Mouse (Mus musculus) kidney, embryonic 15.5 days (tissue): ENCODE data around the gene Rsph14. TPM values are rescaled to one million over a fixed set of nuclear protein-coding genes. Genes with fewer than 3 reads are reported as not detected.

ENCODE experiments used
- ATAC-seq: fragments of 200-750 bp; cut with Nextera tagmentation; replicated peaks from 2 replicates; pipeline ENCODE4 v1.8.0; 2017; ENCODE audit warnings: moderate TSS enrichment; ENCODE audit not compliant: low FRiP score
- H3K27ac ChIP-seq: fragments of 300-500 bp; sonication (generic); 2 replicates; pipeline ENCODE4 v1.5.1; 2015; ENCODE audit warnings: mild to moderate bottlenecking, inconsistent platforms
- H3K27me3 ChIP-seq: fragments of 300-500 bp; sonication (generic); 2 replicates; pipeline ENCODE4 v1.6.1; 2015; ENCODE audit warnings: inconsistent platforms
- H3K36me3 ChIP-seq: fragments of 300-500 bp; sonication (generic); 2 replicates; pipeline ENCODE4 v1.6.1; 2015; ENCODE audit warnings: inconsistent platforms
- H3K4me1 ChIP-seq: fragments of 300-500 bp; sonication (generic); 2 replicates; pipeline ENCODE4 v1.6.1; 2015; ENCODE audit warnings: inconsistent platforms
- H3K4me2 ChIP-seq: fragments of 300-500 bp; sonication (generic); 2 replicates; pipeline ENCODE4 v1.6.1; 2015; ENCODE audit warnings: moderate library complexity, mild to moderate bottlenecking, inconsistent platforms
- H3K4me3 ChIP-seq: fragments of 300-500 bp; sonication (generic); replicated peaks from 2 replicates; pipeline ENCODE4 v1.5.1; 2015; ENCODE audit warnings: mild to moderate bottlenecking, inconsistent platforms
- H3K9ac ChIP-seq: fragments of 300-500 bp; sonication (generic); 2 replicates; pipeline ENCODE4 v1.6.1; 2015; ENCODE audit warnings: mild to moderate bottlenecking, inconsistent platforms
- H3K9me3 ChIP-seq: fragments of 300-500 bp; sonication (generic); replicated peaks from 2 replicates; pipeline ENCODE4 v1.6.1; 2016; ENCODE audit warnings: inconsistent platforms
- WGBS: fragments of 180-500 bp; shearing (Covaris S2); methylation state at CpG from one replicate; pipeline ENCODE4 v1.1.7; 2015; ENCODE audit warnings: mixed read lengths; 5-methylcytosine and 5-hydroxymethylcytosine counted together
- polyA plus RNA-seq: library from polyadenylated mRNA; unstranded; fragments of >200 nt; fragmentation: Nextera tagmentation; extraction: Ambion mirVana; gene quantifications from 2 replicates; pipeline ENCODE4 v1.2.1, GENCODE M21; 2015

Rsph14 gene
- polyA plus RNA-seq, 1 experiment from 2014 or later = not detected

DNA sequence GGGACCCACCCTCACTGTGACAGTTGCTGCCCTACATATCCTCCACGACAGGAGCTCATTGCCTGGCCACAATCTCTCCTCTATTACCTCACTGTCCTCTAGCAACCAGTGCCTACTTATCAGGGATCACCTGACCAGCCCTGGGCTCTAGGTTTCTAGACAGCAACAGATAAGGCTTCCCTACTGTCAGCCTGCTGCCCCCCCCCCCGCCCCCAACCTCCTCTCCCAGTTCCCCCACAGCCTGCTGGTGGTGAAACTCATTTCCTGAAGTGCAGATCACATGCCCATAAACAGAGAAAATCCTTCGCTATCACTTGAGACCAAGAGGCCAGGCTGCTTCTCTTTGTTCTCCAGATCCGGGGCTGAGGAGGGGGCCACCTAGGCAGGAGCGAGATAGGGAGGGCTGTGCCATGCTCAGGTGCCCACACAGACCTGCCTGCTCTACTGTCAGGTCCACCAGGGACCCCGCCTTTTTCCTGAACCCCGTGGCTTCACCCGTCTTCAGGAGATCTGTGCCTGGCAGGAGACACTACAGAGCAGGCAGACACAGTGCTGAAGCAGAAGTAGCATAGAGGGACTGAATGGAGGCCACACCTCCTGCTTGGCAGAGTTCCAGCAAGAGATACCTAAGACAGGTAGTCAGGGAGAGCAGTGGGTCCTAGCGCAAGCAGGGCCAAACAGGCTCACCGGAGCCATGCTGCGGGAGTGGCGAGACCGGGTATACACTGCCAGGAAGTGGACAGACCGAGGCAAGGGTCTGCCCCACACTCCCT lies 44.5 kb downstream of the Rsph14 start:
- Histone ChIP-seq H3K4me2 (no peak overlapping the region), H3K4me1 (peaks cover 28% of the 10 kb centered on the region), H3K36me3 (peaks cover 5% of the 10 kb centered on the region; the same call in 1 of the 2 replicates), H3K9me3 (no peaks in the 10 kb centered on the region), H3K4me3 (no peak overlapping the region), H3K27me3 (peaks cover 6% of the 10 kb centered on the region; the same call in 1 of the 2 replicates), H3K9ac (no peak overlapping the region), H3K27ac (no peak overlapping the region)
- 73% methylated on average over 14 of the region's 14 CpGs for WGBS
- ATAC-seq = 0 out of 2 replicates have a peak, but pooled peaks have one; percentile 5

DNA sequence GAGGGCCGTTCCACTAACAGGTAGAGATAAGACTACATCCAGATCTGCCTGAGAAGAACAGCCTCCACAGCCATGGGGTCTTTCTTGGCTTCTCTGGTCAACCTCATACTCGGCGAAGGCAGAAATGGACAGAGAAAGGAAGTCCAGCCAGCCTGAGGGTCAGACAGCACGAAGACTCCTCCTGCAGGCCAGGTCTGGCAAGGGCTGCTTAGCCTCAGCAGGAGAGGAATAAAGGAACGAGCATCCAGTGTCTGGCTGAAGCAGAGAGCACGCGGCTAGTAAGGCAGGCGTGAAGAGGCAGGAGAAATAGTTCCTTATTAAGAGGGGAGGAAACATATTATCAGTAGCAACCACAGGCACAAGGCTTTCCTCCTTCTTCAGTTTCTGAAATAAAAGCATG lies 49.2 kb downstream of the Rsph14 start:
- no peaks in the 10 kb centered on the region for H3K27me3 ChIP-seq
- no peak overlapping the region for H3K4me2 ChIP-seq
- H3K36me3 ChIP-seq = no peaks in the 10 kb centered on the region
- H3K9ac ChIP-seq = no peak overlapping the region
- no peak for ATAC-seq
- no peaks in the 10 kb centered on the region for H3K9me3 ChIP-seq
- H3K4me3 ChIP-seq = no peak overlapping the region
- H3K4me1 ChIP-seq = 0 out of 2 replicates have a peak, but pooled peaks cover under 1% of the 10 kb centered on the region
- WGBS = 68% methylated on average over 8 of the region's 8 CpGs
- no peak overlapping the region for H3K27ac ChIP-seq

DNA sequence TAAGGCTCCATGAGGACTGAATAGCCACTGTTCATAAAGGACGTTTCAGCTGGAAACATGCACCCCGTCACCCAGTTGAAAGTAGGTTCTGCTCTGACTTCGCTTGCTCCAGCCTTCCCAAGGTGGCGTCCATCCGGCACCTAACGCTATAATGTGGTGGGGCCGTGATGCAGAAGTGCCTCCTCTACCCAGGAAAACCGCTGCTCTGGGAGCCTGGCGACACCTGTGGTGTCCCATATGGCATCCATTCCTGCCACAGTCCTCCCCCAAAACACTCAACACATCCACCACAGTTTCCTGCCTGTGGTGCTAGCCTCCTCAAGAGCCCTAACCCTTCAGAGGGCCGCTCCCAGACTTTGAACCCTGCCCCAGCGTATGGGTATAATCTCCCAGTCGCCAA lies 51.2 kb downstream of the Rsph14 start:
- no peak overlapping the region for H3K9ac ChIP-seq
- no peaks in the 10 kb centered on the region for H3K36me3 ChIP-seq
- ATAC-seq = no peak
- 0 out of 2 replicates have a peak, but pooled peaks cover 2% of the 10 kb centered on the region for H3K4me1 ChIP-seq
- WGBS = 88% methylated on average over 12 of the region's 12 CpGs
- H3K4me2 ChIP-seq = no peak overlapping the region
- no peaks in the 10 kb centered on the region for H3K9me3 ChIP-seq
- no peak overlapping the region for H3K4me3 ChIP-seq
- no peaks in the 10 kb centered on the region for H3K27me3 ChIP-seq
- H3K27ac ChIP-seq = no peak overlapping the region

DNA sequence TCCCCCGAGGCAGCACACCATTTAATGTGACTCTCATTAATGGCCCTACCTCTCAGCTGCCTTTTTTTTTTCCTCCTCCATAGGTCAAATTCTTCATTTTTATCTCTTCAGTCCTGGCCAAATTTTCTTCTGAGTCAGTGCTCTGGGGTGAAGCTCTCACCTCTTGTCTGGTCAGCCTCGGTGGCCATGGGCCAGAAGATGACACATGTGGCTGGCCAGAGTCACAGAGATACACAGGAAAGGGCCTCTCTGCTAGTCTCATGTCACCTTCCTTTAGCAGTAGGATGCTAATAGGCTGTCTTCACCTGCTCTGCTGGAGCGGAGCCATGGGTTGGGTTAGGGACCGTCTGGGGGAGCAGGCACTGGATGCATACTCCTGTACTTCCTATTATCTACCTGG lies 54.3 kb downstream of the Rsph14 start:
- Histone ChIP-seq H3K9me3 (no peaks in the 10 kb centered on the region), H3K4me3 (no peak overlapping the region), H3K27me3 (no peaks in the 10 kb centered on the region), H3K4me2 (no peak overlapping the region), H3K9ac (no peak overlapping the region), H3K36me3 (no peaks in the 10 kb centered on the region), H3K4me1 (peaks cover 11% of the 10 kb centered on the region), H3K27ac (no peak overlapping the region)
- WGBS = 63% methylated on average over 4 of the region's 4 CpGs
- ATAC-seq = no peak

DNA sequence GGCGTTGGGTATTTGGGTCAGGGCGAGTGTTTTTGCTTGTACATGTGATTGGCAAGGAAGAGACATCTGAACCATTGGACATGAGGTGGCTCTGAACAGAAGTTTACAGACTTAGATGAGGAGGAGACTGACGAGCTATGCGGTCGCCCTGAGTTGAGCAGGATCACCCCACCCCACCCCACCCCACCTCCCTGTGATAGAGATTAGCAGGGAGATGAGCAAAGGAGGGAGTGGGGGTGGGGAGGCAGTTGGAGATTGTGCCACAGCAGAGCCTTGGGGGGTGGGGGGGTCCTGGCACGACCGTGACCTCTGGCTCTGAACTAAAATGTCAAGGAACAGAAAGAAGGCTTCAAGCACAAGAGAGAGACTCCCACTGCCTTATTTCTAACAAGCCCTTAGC lies 56.0 kb downstream of the Rsph14 start:
- Histone ChIP-seq H3K4me2 (no peak overlapping the region), H3K36me3 (no peaks in the 10 kb centered on the region), H3K9ac (no peak overlapping the region), H3K27ac (no peak overlapping the region), H3K27me3 (no peaks in the 10 kb centered on the region), H3K4me1 (peaks cover 12% of the 10 kb centered on the region), H3K4me3 (no peak overlapping the region), H3K9me3 (no peaks in the 10 kb centered on the region)
- WGBS = 80% methylated on average over 7 of the region's 7 CpGs
- no peak for ATAC-seq

DNA sequence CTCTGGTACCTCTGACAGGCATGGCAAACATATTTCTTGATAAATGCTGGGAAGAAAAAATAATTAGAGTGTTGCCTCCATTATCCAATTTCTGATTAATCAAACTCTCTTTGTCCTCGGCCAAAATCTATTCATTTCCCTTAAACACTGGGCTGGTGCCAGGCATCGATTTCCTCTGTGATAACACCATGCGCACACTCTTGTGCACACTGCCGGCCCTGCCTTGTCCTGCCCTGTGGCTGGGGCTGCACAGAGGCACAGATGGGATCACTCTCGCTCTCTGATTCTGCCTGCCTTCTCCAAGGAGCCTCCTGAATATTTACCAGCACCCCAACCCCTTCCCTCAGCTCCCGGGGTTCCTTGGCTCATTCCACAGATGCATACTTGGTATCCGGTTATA lies 56.8 kb downstream of the Rsph14 start:
- no peak for ATAC-seq

DNA sequence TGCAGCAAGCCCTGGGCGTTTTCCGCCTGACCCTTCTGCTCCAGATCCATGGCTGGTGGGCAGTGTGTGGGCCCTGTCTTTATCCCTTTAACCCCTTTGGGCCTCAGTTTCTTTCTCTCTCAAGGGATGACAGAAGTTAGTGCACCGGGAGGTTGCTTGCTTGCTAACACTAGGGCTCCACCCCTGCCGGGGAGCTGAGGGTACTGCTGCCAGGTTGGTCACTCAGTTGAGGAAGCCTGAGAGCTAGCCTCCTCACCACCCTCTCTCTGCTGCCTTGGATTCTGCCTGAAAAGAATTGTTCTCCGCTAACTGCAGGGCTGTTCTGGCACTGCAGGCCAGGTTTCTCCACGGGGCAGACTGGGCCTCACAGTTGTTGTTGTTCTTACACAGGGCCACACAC lies 59.4 kb downstream of the Rsph14 start:
- H3K9ac ChIP-seq = no peak overlapping the region
- WGBS = 61% methylated on average over 6 of the region's 6 CpGs

More for the DNA sequence above, 56.8 kb downstream of the Rsph14 start:
- Histone ChIP-seq H3K9me3 (no peaks in the 10 kb centered on the region), H3K27ac (no peak overlapping the region), H3K4me2 (no peak overlapping the region), H3K4me3 (no peak overlapping the region), H3K36me3 (no peaks in the 10 kb centered on the region), H3K9ac (no peak overlapping the region), H3K4me1 (peaks cover 12% of the 10 kb centered on the region), H3K27me3 (no peaks in the 10 kb centered on the region)
- 72% methylated on average over 7 of the region's 7 CpGs for WGBS

DNA sequence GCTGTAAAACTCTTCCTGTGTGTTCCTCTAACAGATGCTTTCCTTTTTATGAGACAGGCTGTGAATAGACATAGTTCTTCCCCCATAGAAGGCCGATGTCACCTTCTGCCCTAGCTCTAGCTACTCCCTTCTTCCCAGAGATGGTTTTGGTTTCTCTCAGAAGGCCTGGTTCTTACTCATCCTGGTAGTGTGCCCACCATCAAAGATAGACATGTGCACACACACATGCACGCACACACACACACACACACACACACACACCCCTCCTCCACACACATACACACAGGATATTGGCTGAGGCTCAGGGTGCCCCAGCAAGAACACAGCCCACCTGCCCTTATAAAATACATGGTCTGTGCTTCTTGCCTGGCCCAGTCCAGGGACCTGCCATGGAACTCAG lies 63.1 kb downstream of the Rsph14 start:
- Histone ChIP-seq H3K4me3 (no peak overlapping the region), H3K4me1 (peaks cover 36% of the 10 kb centered on the region), H3K27ac (no peak overlapping the region), H3K36me3 (no peaks in the 10 kb centered on the region), H3K9ac (no peak overlapping the region), H3K27me3 (peaks cover 15% of the 10 kb centered on the region), H3K4me2 (no peak overlapping the region), H3K9me3 (no peaks in the 10 kb centered on the region)
- no peak for ATAC-seq
- WGBS = 78% methylated on average over 2 of the region's 2 CpGs

More for the DNA sequence above, 59.4 kb downstream of the Rsph14 start:
- peaks cover 25% of the 10 kb centered on the region for H3K4me1 ChIP-seq
- no peak overlapping the region for H3K27ac ChIP-seq
- ATAC-seq = no peak
- H3K4me2 ChIP-seq = no peak overlapping the region
- H3K9me3 ChIP-seq = no peaks in the 10 kb centered on the region
- peaks cover 4% of the 10 kb centered on the region; the same call in 1 of the 2 replicates for H3K27me3 ChIP-seq
- H3K36me3 ChIP-seq = no peaks in the 10 kb centered on the region
- H3K4me3 ChIP-seq = no peak overlapping the region

DNA sequence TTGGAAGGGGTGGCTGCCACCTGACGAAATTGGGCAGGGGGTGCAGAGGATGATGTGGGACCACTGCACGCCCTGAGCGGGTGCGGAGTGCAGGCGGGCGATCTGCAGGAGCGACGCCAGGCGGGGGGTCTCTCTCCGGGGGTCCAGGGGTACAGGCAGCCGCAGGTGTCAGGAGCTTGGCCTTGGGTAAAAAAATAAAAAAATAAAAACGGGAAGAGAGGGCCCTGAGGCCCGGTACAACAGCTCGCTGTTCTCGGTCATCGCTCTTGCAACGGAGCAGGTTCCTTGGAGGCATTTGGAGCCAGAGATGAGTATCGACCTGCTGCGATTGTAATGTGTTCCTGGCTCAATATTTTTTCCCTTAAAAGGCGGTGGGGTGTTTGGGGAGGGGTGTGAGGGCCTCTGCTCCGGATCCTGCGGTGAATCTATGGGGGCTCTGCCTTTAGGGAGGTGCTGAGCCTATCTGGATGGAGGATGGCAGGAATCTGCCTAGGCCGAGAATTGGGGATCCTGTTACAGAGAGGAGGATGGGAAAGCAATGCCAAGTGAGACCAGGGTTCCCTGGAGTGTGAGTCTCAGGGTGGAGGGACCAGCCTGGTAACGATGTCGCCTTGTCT lies 64.6 kb downstream of the Rsph14 start:
- Histone ChIP-seq H3K36me3 (no peaks in the 10 kb centered on the region), H3K27me3 (peaks cover 15% of the 10 kb centered on the region), H3K4me2 (peak overlapping the region; percentile 97), H3K27ac (no peak overlapping the region), H3K4me3 (peak overlapping the region; percentile 70), H3K4me1 (peaks cover 29% of the 10 kb centered on the region), H3K9ac (peak overlapping the region; percentile 64), H3K9me3 (no peaks in the 10 kb centered on the region)
- WGBS = 3% methylated on average over 25 of the region's 25 CpGs
- ATAC-seq = peak; percentile 20

DNA sequence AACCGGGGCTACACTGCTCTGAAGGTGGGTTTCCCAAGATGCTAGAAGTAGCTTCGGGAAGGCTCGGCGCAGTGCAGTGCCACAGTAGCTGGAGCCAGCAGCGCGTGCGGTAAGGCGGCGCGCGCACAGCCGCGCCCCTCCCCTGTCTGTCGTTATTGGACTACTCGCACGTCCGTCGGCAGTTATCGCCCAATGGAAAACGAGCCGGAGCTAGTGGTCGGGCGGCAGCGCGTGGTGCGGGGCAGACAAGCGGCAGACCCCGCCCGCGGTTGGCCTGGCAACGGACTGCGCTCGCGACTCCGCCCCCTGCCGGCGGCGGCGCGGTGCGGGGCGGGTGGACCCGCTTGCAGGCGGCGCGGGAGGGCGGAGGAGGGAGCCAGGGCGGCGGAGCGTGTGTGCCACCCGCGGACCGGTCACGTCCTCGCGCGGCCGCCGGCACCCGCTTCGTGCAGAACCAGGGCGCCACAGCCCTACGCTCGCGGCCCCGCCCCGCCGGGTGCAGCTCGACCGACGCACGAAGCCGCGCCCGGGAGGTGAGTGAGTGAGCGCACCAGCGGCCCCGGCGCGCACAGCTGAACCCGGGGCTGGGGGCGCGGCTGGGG lies 65.4 kb downstream of the Rsph14 start, which contains the start of gene Gnaz:
Gene Gnaz, plus strand, starts transcription at position 328 of the 602 bp plus-strand sequence.
- peak within 1 kb of the TSS; percentile 64 for H3K9ac ChIP-seq
- no peaks in the 10 kb centered on the region for H3K9me3 ChIP-seq
- peak within 1 kb of the TSS; percentile 97 for H3K4me2 ChIP-seq
- ATAC-seq = peak; percentile 95
- H3K27me3 ChIP-seq = peaks cover 15% of the 10 kb centered on the region
- no peaks in the 10 kb centered on the region for H3K36me3 ChIP-seq
- under 1% methylated on average over 71 of the region's 83 CpGs for WGBS
- no peak within 1 kb of the TSS for H3K27ac ChIP-seq
- H3K4me1 ChIP-seq = peaks cover 29% of the 10 kb centered on the region
- H3K4me3 ChIP-seq = peak within 1 kb of the TSS; percentile 70

DNA sequence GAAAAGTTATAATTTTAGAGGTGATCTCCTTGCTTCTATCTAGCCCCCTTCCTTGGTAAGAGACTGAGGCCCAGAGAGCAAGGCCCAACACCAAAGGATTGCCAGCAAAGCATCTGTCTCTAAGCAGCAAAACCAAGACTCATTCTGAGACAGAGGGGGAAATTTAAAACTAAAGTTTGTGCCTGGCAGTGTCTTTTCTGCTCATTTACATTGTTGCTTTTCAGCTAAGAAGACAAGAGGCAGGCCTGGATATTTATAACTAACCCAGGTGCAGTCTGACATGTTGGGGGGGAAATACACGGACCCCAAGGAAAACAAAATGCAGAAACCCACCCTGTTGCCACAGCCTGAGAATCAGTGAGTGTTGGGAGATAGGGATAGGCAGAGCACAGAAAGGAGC lies 68.0 kb downstream of the Rsph14 start:
- 72% methylated on average over 1 of the region's 1 CpGs for WGBS

DNA sequence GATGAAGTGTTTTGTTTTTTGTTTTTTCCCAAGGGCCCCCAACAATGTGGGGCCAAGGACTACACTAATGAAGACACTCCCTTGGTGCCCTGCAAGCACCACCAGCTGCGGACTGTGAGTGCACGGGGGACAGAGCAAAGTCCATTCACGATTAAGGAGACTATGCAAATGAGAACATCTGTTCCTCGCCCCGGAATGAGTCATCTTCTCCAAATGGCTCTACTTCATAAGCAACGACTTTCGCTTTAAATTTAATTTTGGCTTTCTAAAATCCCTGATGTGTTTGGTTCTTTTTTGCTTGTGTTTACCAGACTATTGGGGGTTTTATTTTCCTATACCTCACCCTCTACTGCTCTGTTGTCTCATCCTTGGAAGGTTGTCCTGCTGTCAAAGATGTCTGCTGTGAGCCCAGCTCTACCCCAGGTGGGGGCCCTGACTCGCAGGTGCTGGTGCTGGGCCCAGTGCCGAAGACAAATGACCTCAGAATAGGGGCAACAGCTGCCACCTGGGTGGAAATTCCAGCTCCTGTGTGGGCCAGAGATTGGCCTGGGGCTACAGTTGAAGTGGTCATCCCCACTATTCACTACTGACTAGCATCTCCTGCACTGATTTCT lies 79.4 kb downstream of the Rsph14 start:
- Histone ChIP-seq H3K9ac (no peak overlapping the region), H3K4me2 (no peak overlapping the region), H3K27ac (no peak overlapping the region), H3K27me3 (no peaks in the 10 kb centered on the region), H3K36me3 (no peaks in the 10 kb centered on the region), H3K4me1 (no peaks in the 10 kb centered on the region), H3K9me3 (no peaks in the 10 kb centered on the region), H3K4me3 (no peak overlapping the region)
- no peak for ATAC-seq
- WGBS = 62% methylated on average over 9 of the region's 9 CpGs

More for the DNA sequence above, 68.0 kb downstream of the Rsph14 start:
- Histone ChIP-seq H3K36me3 (no peaks in the 10 kb centered on the region), H3K4me1 (peaks cover 24% of the 10 kb centered on the region), H3K27ac (no peak overlapping the region), H3K27me3 (peaks cover 11% of the 10 kb centered on the region), H3K9ac (no peak overlapping the region), H3K4me3 (no peak overlapping the region), H3K9me3 (no peaks in the 10 kb centered on the region), H3K4me2 (no peak overlapping the region)
- ATAC-seq = no peak
